Mouse (Mus musculus) kidney, embryonic 15.5 days (tissue): ENCODE measurements at regions not wholly inside any gene's neighbourhood (a gene's known extent, or its start where the extent isn't known, plus 50 kb on each side); places are given as distances from the start of the nearest gene placed in this dataset.

Experiments
- ATAC-seq: fragments of 200-750 bp; cut with Nextera tagmentation; replicated peaks from 2 replicates; pipeline ENCODE4 v1.8.0; 2017; ENCODE audit warnings: moderate TSS enrichment; ENCODE audit not compliant: low FRiP score
- H3K27ac ChIP-seq: fragments of 300-500 bp; sonication (generic); 2 replicates; pipeline ENCODE4 v1.5.1; 2015; ENCODE audit warnings: mild to moderate bottlenecking, inconsistent platforms
- H3K27me3 ChIP-seq: fragments of 300-500 bp; sonication (generic); 2 replicates; pipeline ENCODE4 v1.6.1; 2015; ENCODE audit warnings: inconsistent platforms
- H3K36me3 ChIP-seq: fragments of 300-500 bp; sonication (generic); 2 replicates; pipeline ENCODE4 v1.6.1; 2015; ENCODE audit warnings: inconsistent platforms
- H3K4me1 ChIP-seq: fragments of 300-500 bp; sonication (generic); 2 replicates; pipeline ENCODE4 v1.6.1; 2015; ENCODE audit warnings: inconsistent platforms
- H3K4me2 ChIP-seq: fragments of 300-500 bp; sonication (generic); 2 replicates; pipeline ENCODE4 v1.6.1; 2015; ENCODE audit warnings: moderate library complexity, mild to moderate bottlenecking, inconsistent platforms
- H3K4me3 ChIP-seq: fragments of 300-500 bp; sonication (generic); replicated peaks from 2 replicates; pipeline ENCODE4 v1.5.1; 2015; ENCODE audit warnings: mild to moderate bottlenecking, inconsistent platforms
- H3K9ac ChIP-seq: fragments of 300-500 bp; sonication (generic); 2 replicates; pipeline ENCODE4 v1.6.1; 2015; ENCODE audit warnings: mild to moderate bottlenecking, inconsistent platforms
- H3K9me3 ChIP-seq: fragments of 300-500 bp; sonication (generic); replicated peaks from 2 replicates; pipeline ENCODE4 v1.6.1; 2016; ENCODE audit warnings: inconsistent platforms
- WGBS: fragments of 180-500 bp; shearing (Covaris S2); methylation state at CpG from one replicate; pipeline ENCODE4 v1.1.7; 2015; ENCODE audit warnings: mixed read lengths; 5-methylcytosine and 5-hydroxymethylcytosine counted together

DNA sequence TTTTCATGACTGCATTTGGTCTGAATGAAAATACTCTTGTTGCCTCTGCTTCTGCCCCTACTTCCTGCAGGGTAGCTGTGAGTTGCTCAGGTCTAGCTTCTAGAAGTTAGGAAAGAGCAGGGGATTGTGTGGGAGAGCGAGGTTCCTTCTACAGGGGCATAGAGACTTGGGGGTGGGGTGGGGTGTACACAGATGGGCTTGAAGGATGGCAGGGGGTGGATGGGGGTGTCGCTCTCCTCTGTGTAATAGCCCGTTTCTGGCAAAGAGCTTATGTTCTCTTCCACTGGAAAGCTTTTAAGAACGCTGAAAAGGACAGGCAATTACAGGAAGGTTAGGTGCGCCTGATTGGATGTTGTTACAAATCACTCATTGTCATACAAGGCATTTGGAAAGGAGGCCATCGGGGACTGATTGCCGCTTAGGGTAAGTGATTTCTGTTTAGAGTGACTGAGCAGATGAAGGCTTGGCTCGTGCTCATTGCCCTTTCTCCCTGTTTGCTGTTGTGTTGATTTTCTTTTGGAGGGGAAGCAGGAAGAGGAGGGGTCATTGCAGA is 629.3 kb upstream of the Fam160b2 start:
- Histone ChIP-seq H3K27me3 (no peaks in the 10 kb centered on the region), H3K4me3 (no peak overlapping the region)

DNA sequence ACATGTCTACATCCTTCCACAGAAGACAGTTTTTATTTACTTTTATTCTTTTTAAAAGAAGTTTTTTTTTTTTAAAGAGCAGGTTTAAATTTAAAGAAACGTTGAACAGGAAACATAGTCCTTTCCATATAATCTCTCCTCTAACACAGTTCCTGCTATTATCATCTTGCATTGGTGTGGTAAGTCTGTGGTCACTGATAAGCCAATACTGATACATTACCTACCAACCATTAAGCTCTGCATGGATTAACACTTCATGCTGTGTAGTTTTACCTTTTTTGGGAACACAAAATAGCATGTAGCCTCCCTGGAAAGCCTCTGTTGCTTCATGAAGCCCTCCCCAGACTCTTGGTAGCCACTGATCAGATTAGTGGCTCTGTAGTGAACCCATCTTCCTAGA is 617.4 kb upstream of the Fam160b2 start:
- Histone ChIP-seq H3K4me1 (no peaks in the 10 kb centered on the region), H3K27ac (no peak overlapping the region), H3K9me3 (no peaks in the 10 kb centered on the region; the same call in 1 of the 2 replicates), H3K4me2 (no peak overlapping the region), H3K4me3 (no peak overlapping the region), H3K27me3 (no peaks in the 10 kb centered on the region), H3K36me3 (no peaks in the 10 kb centered on the region), H3K9ac (no peak overlapping the region)
- ATAC-seq = no peak
- 78% methylated on average over 1 of the region's 1 CpGs for WGBS

More for the DNA sequence above, 629.3 kb upstream of the Fam160b2 start:
- WGBS = 66% methylated on average over 8 of the region's 8 CpGs
- H3K9ac ChIP-seq = no peak overlapping the region
- H3K4me2 ChIP-seq = no peak overlapping the region
- ATAC-seq = no peak
- no peaks in the 10 kb centered on the region for H3K9me3 ChIP-seq
- no peaks in the 10 kb centered on the region for H3K36me3 ChIP-seq
- H3K4me1 ChIP-seq = no peaks in the 10 kb centered on the region
- no peak overlapping the region for H3K27ac ChIP-seq

DNA sequence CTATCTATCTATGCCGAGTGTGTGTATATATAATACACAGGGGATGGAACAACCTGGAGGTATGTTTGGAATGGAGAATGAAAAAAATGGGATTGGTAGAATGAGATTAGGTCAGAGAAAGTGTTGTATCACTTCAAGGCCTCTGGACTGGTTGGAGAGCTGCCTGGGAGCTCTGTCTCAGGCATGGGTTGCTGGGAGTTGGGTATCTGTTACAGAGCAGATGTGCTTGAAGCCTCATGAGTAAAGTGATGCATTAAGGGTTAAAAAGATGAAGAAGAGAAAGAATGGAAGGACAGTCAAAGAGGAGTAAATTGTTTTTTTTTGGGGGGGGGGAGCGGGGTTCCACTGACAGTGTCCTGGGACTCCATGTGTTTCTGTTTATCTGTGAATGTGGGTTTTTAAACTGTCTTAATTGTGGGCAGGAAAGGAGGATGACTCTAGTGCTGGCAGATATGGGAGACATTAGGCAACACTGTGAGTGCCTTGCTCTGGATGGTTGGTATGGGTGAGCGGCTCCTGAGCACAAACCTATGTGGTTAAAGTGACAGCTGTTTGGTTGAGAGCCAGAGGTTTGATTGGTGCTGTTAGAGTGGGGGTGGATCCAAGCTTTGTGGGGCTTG is 611.8 kb upstream of the Fam160b2 start:
- no peak for ATAC-seq
- H3K27me3 ChIP-seq = no peaks in the 10 kb centered on the region
- H3K9ac ChIP-seq = no peak overlapping the region
- no peaks in the 10 kb centered on the region for H3K9me3 ChIP-seq
- no peaks in the 10 kb centered on the region for H3K4me1 ChIP-seq
- H3K27ac ChIP-seq = no peak overlapping the region
- no peaks in the 10 kb centered on the region for H3K36me3 ChIP-seq
- whole genome bisulfite sequencing = 92% methylated on average over 3 of the region's 3 CpGs
- no peak overlapping the region for H3K4me3 ChIP-seq
- no peak overlapping the region for H3K4me2 ChIP-seq

DNA sequence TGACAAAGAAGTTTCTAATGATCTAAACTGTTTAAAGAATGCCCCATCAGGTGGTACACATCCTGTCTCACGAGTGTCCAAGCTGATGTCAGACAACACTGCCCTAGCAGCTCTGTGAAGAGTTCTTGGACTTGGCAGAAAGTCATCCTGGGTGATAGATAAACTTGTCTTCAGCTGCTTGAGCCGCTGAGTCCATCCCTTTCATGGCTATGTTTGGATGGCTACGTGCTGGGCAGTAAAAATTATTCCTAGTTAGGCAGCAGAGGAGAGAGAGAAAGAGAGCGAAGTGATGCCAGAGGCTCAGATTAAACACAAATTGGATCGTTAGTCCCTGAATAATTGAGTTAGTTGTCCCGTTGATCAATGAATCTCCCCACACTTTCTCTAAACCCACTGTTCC is 603.8 kb upstream of the Fam160b2 start:
- no peak for ATAC-seq
- Histone ChIP-seq H3K36me3 (no peaks in the 10 kb centered on the region), H3K9ac (no peak overlapping the region), H3K27me3 (no peaks in the 10 kb centered on the region), H3K4me1 (no peaks in the 10 kb centered on the region), H3K9me3 (no peaks in the 10 kb centered on the region), H3K4me2 (no peak overlapping the region), H3K27ac (no peak overlapping the region), H3K4me3 (no peak overlapping the region)
- 76% methylated on average over 6 of the region's 6 CpGs for WGBS

DNA sequence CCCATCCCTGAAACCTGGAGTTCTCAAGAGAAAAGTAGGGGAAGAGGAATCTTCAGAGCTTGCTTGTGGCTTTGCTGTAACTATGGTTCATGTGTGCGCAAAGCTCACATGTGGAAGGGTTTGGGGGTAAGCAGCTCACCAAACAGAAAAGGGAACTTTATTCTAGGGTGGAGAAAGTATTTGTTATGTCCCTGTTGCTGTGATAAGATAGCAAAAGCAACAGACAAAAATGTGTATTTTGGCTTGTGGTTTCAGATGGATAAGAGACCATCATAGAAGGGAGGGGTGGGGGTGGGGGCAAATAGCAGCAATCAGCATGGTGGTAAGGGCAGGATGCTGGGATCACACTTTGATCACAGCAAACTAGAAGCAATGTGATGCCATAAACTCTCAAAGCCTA is 601.3 kb upstream of the Fam160b2 start:
- H3K27me3 ChIP-seq = no peaks in the 10 kb centered on the region
- H3K4me1 ChIP-seq = no peaks in the 10 kb centered on the region
- no peaks in the 10 kb centered on the region for H3K9me3 ChIP-seq
- H3K4me2 ChIP-seq = no peak overlapping the region
- 95% methylated on average over 1 of the region's 1 CpGs for WGBS
- H3K4me3 ChIP-seq = no peak overlapping the region
- H3K36me3 ChIP-seq = no peaks in the 10 kb centered on the region
- no peak overlapping the region for H3K27ac ChIP-seq
- ATAC-seq = no peak
- H3K9ac ChIP-seq = no peak overlapping the region

GRCm38 (mm10) chr14:71199178-71199879 is 599.7 kb upstream of the Fam160b2 start:
- H3K4me2 ChIP-seq = no peak overlapping the region
- H3K9ac ChIP-seq = no peak overlapping the region
- H3K36me3 ChIP-seq = no peaks in the 10 kb centered on the region
- ATAC-seq = no peak
- no peaks in the 10 kb centered on the region for H3K27me3 ChIP-seq
- H3K9me3 ChIP-seq = no peaks in the 10 kb centered on the region
- no peaks in the 10 kb centered on the region for H3K4me1 ChIP-seq
- WGBS = 43% methylated on average over 9 of the region's 9 CpGs
- no peak overlapping the region for H3K4me3 ChIP-seq
- H3K27ac ChIP-seq = no peak overlapping the region

DNA sequence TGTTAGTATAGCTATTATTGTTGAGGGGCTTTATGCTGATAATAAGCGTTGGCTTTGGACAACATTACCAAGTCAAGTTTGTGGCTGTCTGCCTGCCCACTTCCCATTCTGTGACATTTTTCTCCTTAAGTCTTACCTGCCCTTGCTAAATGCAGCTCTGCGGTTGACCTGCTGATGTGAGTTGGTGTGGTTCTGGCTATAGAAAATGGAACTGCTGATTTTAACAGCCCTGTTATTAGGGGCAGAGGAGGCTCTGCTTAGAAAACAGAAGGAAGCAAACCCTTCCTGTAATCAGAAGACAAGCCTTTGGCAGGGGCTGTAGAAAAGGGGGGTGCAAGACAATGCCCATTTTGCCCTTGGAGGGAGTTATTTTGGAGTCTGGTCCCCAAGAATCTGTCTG is 594.6 kb upstream of the Fam160b2 start:
- Histone ChIP-seq H3K9me3 (no peaks in the 10 kb centered on the region), H3K27me3 (no peaks in the 10 kb centered on the region), H3K4me3 (no peak overlapping the region), H3K9ac (no peak overlapping the region), H3K36me3 (no peaks in the 10 kb centered on the region), H3K4me2 (no peak overlapping the region), H3K4me1 (no peaks in the 10 kb centered on the region), H3K27ac (no peak overlapping the region)
- 91% methylated on average over 2 of the region's 2 CpGs for WGBS
- no peak for ATAC-seq

GRCm38 (mm10) chr14:71192486-71192885 is 592.9 kb upstream of the Fam160b2 start:
- no peak overlapping the region for H3K27ac ChIP-seq
- 88% methylated on average over 5 of the region's 5 CpGs for whole genome bisulfite sequencing
- H3K9me3 ChIP-seq = no peaks in the 10 kb centered on the region
- no peaks in the 10 kb centered on the region for H3K27me3 ChIP-seq
- no peak overlapping the region for H3K4me2 ChIP-seq
- H3K4me3 ChIP-seq = no peak overlapping the region
- ATAC-seq = no peak
- H3K4me1 ChIP-seq = no peaks in the 10 kb centered on the region
- no peak overlapping the region for H3K9ac ChIP-seq
- H3K36me3 ChIP-seq = no peaks in the 10 kb centered on the region

DNA sequence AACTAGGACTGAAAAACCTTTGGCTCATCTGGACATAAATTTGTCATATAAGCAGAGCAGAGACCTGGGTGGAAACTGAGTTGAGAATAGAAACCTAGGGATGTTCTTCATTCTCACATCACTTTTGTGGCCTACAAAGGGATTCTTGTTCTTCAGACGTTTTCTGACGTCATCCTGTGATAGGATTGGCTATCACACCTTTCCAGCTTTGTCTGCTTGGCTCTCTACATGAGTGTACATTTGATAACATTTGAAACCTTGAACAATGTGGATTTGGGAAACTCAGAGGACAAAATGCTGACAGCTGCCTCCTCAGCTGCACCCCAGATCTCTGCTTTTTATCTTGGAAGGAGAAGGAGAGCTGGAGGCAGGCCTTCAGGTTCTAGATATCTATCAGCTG is 589.7 kb upstream of the Fam160b2 start:
- Histone ChIP-seq H3K36me3 (no peaks in the 10 kb centered on the region), H3K27me3 (no peaks in the 10 kb centered on the region), H3K9ac (no peak overlapping the region), H3K4me2 (no peak overlapping the region), H3K4me3 (no peak overlapping the region), H3K27ac (no peak overlapping the region), H3K9me3 (no peaks in the 10 kb centered on the region), H3K4me1 (no peaks in the 10 kb centered on the region)
- ATAC-seq = no peak
- WGBS = 60% methylated on average over 2 of the region's 2 CpGs

DNA sequence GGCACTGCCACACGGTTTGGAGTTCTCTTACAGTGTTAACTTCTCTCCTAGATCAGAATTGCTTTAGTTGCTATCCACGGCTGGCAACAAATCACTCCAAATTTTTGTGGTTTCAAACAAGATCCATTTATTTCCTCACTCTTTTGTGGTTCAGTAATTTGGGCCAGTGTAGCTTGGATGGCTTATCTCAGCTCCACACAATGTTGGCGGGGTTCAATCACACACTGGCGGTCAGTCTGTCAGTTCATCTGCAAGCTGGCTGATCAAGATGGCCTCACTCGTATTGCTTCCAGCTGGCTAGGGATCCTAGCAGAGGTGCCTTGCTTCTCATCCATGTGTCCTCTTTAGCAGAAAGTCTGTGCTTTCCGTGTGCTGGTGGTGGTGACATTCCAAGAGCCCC is 577.7 kb upstream of the Fam160b2 start:
- Histone ChIP-seq H3K4me2 (no peak overlapping the region), H3K9me3 (no peaks in the 10 kb centered on the region), H3K27me3 (no peaks in the 10 kb centered on the region), H3K9ac (no peak overlapping the region), H3K4me3 (no peak overlapping the region), H3K27ac (no peak overlapping the region), H3K36me3 (no peaks in the 10 kb centered on the region), H3K4me1 (no peaks in the 10 kb centered on the region)
- ATAC-seq = no peak
- WGBS = 81% methylated on average over 6 of the region's 6 CpGs

DNA sequence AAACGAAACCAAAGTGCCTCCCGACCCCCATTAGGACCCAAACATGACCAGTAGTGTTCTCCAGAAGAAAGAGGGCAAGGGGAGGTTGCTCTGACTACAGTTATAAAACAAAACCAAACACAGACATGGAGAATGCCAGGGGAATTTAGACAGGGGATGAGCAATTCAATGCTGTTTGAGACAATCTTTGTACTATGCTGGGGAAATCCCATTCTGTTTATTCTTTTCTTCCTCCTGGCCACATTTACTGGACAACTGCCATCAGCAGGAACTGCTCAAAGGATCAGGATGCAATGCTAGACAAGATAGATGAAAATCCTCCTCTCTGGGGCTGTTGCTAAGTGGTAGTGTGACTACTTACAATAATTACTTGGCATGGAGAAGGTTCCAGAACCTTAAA is 574.5 kb upstream of the Fam160b2 start:
- WGBS = 69% methylated on average over 2 of the region's 2 CpGs
- H3K27ac ChIP-seq = no peak overlapping the region
- no peak overlapping the region for H3K4me2 ChIP-seq
- no peak overlapping the region for H3K9ac ChIP-seq
- H3K36me3 ChIP-seq = no peaks in the 10 kb centered on the region
- no peaks in the 10 kb centered on the region for H3K9me3 ChIP-seq
- no peaks in the 10 kb centered on the region for H3K4me1 ChIP-seq
- H3K4me3 ChIP-seq = no peak overlapping the region
- no peak for ATAC-seq
- H3K27me3 ChIP-seq = no peaks in the 10 kb centered on the region

DNA sequence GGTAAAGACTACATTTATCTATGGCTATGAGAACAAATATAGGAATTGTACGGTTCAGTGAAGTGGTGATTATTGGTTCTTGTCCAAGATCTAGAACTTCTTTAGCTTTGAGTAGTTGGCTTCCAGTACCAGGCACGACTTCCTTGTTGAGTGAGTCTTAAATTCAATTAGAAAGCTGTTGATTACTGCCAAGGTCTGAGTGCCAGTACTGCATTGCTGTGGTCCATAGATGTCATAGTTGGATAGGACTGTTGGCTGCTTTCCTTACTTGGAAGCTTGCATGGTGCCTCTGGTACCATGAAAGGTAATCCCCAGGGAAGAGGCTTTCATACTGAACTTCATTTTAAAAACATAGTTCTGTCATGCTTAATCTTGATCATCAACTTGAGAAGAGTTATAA is 559.9 kb upstream of the Fam160b2 start:
- H3K9ac ChIP-seq = no peak overlapping the region
- no peak for ATAC-seq
- H3K27ac ChIP-seq = no peak overlapping the region
- no peaks in the 10 kb centered on the region for H3K9me3 ChIP-seq
- no peak overlapping the region for H3K4me2 ChIP-seq
- H3K4me3 ChIP-seq = no peak overlapping the region
- 80% methylated on average over 2 of the region's 2 CpGs for WGBS
- no peaks in the 10 kb centered on the region for H3K36me3 ChIP-seq
- H3K4me1 ChIP-seq = no peaks in the 10 kb centered on the region
- H3K27me3 ChIP-seq = no peaks in the 10 kb centered on the region

- Histone ChIP-seq H3K27me3 (no peaks in the 10 kb centered on the region), H3K4me3 (no peak overlapping the region), H3K9ac (no peak overlapping the region), H3K4me1 (no peaks in the 10 kb centered on the region), H3K27ac (no peak overlapping the region), H3K4me2 (no peak overlapping the region), H3K9me3 (no peaks in the 10 kb centered on the region), H3K36me3 (no peaks in the 10 kb centered on the region)
- ATAC-seq = no peak
- WGBS = 96% methylated on average over 1 of the region's 1 CpGs
These were observed 542.8 kb upstream of the Fam160b2 start for GRCm38 (mm10) chr14:71142465-71142864.
